Mouse (Mus musculus): ENCODE measurements at regions not wholly inside any gene's neighbourhood (a gene's known extent, or its start where the extent isn't known, plus 50 kb on each side); places are given as distances from the start of the nearest gene placed in this dataset.

- CTCF ChIA-PET = no interaction called here
- POLR2A ChIA-PET = no interaction called here
These were observed 142.0 kb upstream of the Tyrp1 start for GRCm38 (mm10) chr4:80691774-80692485.

- POLR2A ChIA-PET = no interaction called here
- CTCF ChIA-PET = no interaction called here
These were observed 121.2 kb upstream of the Tyrp1 start for GRCm38 (mm10) chr4:80712698-80713097.

GRCm38 (mm10) chr4:80744975-80745734, 88.8 kb upstream of the Tyrp1 start:
- ChIA-PET CTCF (no interaction called here), POLR2A (no interaction called here)

- ChIA-PET CTCF (no interaction called here), POLR2A (no interaction called here)
These were observed 81.7 kb upstream of the Tyrp1 start for GRCm38 (mm10) chr4:80752259-80752658.

- POLR2A ChIA-PET = no interaction called here
- CTCF ChIA-PET = no interaction called here
These were observed 77.8 kb upstream of the Tyrp1 start for GRCm38 (mm10) chr4:80756114-80756513.

- CTCF ChIA-PET = no interaction called here
- POLR2A ChIA-PET = interaction anchor here in 1 of 4 experiments (0.7 kb wide), 1 partner anchor 118 kb away, joined by 3 read pairs; no protein-coding TSS in a partner anchor
These were observed 69.9 kb upstream of the Tyrp1 start for GRCm38 (mm10) chr4:80764024-80764423.

- CTCF ChIA-PET = interaction anchor here in 1 of 4 experiments (1.4 kb wide), 1 partner anchor 1738 kb away, joined by 3 read pairs; no protein-coding TSS in a partner anchor
These were observed 68.1 kb upstream of the Tyrp1 start for GRCm38 (mm10) chr4:80765781-80766180.

GRCm38 (mm10) chr4:80767447-80767846, 66.5 kb upstream of the Tyrp1 start:
- CTCF ChIA-PET = no interaction called here
- POLR2A ChIA-PET = no interaction called here

More at GRCm38 (mm10) chr4:80765781-80766180, 68.1 kb upstream of the Tyrp1 start:
- POLR2A ChIA-PET = interaction anchor here in 1 of 4 experiments (0.5 kb wide), 1 partner anchor 146 kb away, joined by 3 read pairs; no protein-coding TSS in a partner anchor
